Mouse (Mus musculus) kidney, adult 18-20 months (tissue): ENCODE measurements at regions not wholly inside any gene's neighbourhood (a gene's known extent, or its start where the extent isn't known, plus 50 kb on each side); places are given as distances from the start of the nearest gene placed in this dataset.
"Not testable (repeated sequence)": the region's sequence is repeated elsewhere in the genome, so short reads cannot be mapped to it uniquely, and the experiment has no call there.

Experiments used
- DNase-seq: peaks from one replicate; pipeline ENCODE4 v3.0.0; 2021

- no peak for DNase-seq
Observed at GRCm38 (mm10) chr13:52279281-52279969, 251.7 kb downstream of the Diras2 start.

GRCm38 (mm10) chr13:52279970-52280348 lies 251.1 kb downstream of the Diras2 start:
- DNase-seq: no peak

- DNase-seq: no peak
Observed at GRCm38 (mm10) chr13:52281271-52281670, 249.8 kb downstream of the Diras2 start.

- no peak for DNase-seq
Observed at GRCm38 (mm10) chr13:52282500-52282899, 248.6 kb downstream of the Diras2 start.

GRCm38 (mm10) chr13:52283456-52283855 lies 247.6 kb downstream of the Diras2 start:
- DNase-seq: no peak

GRCm38 (mm10) chr13:52284026-52284801 lies 246.9 kb downstream of the Diras2 start:
- no peak for DNase-seq

- DNase-seq: no peak
Observed at GRCm38 (mm10) chr13:52288400-52288799, 242.7 kb downstream of the Diras2 start.

- DNase-seq: no peak
Observed at GRCm38 (mm10) chr13:52295847-52296246, 235.2 kb downstream of the Diras2 start.

GRCm38 (mm10) chr13:52296541-52297276 lies 234.4 kb downstream of the Diras2 start:
- no peak for DNase-seq

- no peak for DNase-seq
Observed at GRCm38 (mm10) chr13:52297277-52297623, 233.8 kb downstream of the Diras2 start.

GRCm38 (mm10) chr13:52298362-52298761 lies 232.7 kb downstream of the Diras2 start:
- DNase-seq: no peak

- not testable (repeated sequence) for DNase-seq
Observed at GRCm38 (mm10) chr13:52305328-52305727, 225.8 kb downstream of the Diras2 start.

- no peak for DNase-seq
Observed at GRCm38 (mm10) chr13:52306783-52307440, 224.2 kb downstream of the Diras2 start.

GRCm38 (mm10) chr13:52310954-52311353 lies 220.1 kb downstream of the Diras2 start:
- no peak for DNase-seq

GRCm38 (mm10) chr13:52318276-52318675 lies 212.8 kb downstream of the Diras2 start:
- DNase-seq: no peak

- DNase-seq: no peak
Observed at GRCm38 (mm10) chr13:52323691-52324090, 207.4 kb downstream of the Diras2 start.

- not testable (repeated sequence) for DNase-seq
Observed at GRCm38 (mm10) chr13:52324378-52324777, 206.7 kb downstream of the Diras2 start.

GRCm38 (mm10) chr13:52325647-52326046 lies 205.4 kb downstream of the Diras2 start:
- DNase-seq: not testable (repeated sequence)

- DNase-seq: no peak
Observed at GRCm38 (mm10) chr13:52327734-52328133, 203.3 kb downstream of the Diras2 start.

GRCm38 (mm10) chr13:52328766-52329165 lies 202.3 kb downstream of the Diras2 start:
- DNase-seq: no peak

- DNase-seq: no peak
Observed at GRCm38 (mm10) chr13:52331068-52331467, 200.0 kb downstream of the Diras2 start.

GRCm38 (mm10) chr13:52334962-52335361 lies 196.1 kb downstream of the Diras2 start:
- DNase-seq: no peak

- DNase-seq: no peak
Observed at GRCm38 (mm10) chr13:52337936-52338335, 193.1 kb downstream of the Diras2 start.
